Mouse (Mus musculus) lung, postnatal 0 days (tissue): Measurements from ENCODE around the gene D5Ertd579e. TPM values are rescaled to one million over a fixed set of nuclear protein-coding genes. Genes with fewer than 3 reads are reported as not detected.

Experiments used
- ATAC-seq: fragments of 200-750 bp; cut with Nextera tagmentation; 2 replicates; pipeline ENCODE4 v1.8.0; 2017; ENCODE audit warnings: moderate library complexity
- DNase-seq: peaks from one replicate; pipeline ENCODE4 v3.0.0-alpha.2; 2016; ENCODE audit warnings: low spot score
- H3K27ac ChIP-seq: fragments of 300-500 bp; sonication (generic); 2 replicates; pipeline ENCODE4 v1.5.1; 2014; ENCODE audit warnings: antibody characterized with exemption, mild to moderate bottlenecking, low read length, mixed read lengths
- H3K27me3 ChIP-seq: fragments of 300-500 bp; sonication (generic); replicated peaks from 2 replicates; pipeline ENCODE4 v1.6.1; 2014; ENCODE audit warnings: low read length, mixed read lengths; ENCODE audit not compliant: insufficient read depth
- H3K36me3 ChIP-seq: fragments of 300-500 bp; sonication (generic); 2 replicates; pipeline ENCODE4 v1.6.1; 2014; ENCODE audit warnings: low read length, mixed read lengths; ENCODE audit not compliant: insufficient read depth
- H3K4me1 ChIP-seq: fragments of 300-500 bp; sonication (generic); 2 replicates; pipeline ENCODE4 v1.6.1; 2014; ENCODE audit warnings: antibody characterized with exemption, low read depth, low read length, mixed read lengths; ENCODE audit not compliant: insufficient read depth
- H3K4me2 ChIP-seq: fragments of 300-500 bp; sonication (generic); replicated peaks from 2 replicates; pipeline ENCODE4 v1.6.1; 2014; ENCODE audit warnings: low read depth, mild to moderate bottlenecking, low read length, moderate library complexity, mixed read lengths
- H3K4me3 ChIP-seq: fragments of 300-500 bp; sonication (generic); 2 replicates; pipeline ENCODE4 v1.5.1; 2014; ENCODE audit warnings: low read depth, low read length
- H3K9ac ChIP-seq: fragments of 300-500 bp; sonication (generic); replicated peaks from 2 replicates; pipeline ENCODE4 v1.6.1; 2014; ENCODE audit warnings: low read depth, mild to moderate bottlenecking
- H3K9me3 ChIP-seq: fragments of 300-500 bp; sonication (generic); 2 replicates; pipeline ENCODE4 v1.6.1; 2016; ENCODE audit warnings: low read length, mixed read lengths
- CTCF ChIP-seq: IDR thresholded peaks from 2 replicates; pipeline ENCODE4 v1.5.1; 2016; ENCODE audit warnings: antibody characterized with exemption, mild to moderate bottlenecking
- EP300 ChIP-seq: IDR thresholded peaks from 2 replicates; pipeline ENCODE4 v1.6.1; 2016; ENCODE audit warnings: antibody characterized with exemption, mild to moderate bottlenecking, control low read depth
- WGBS: fragments of 180-500 bp; shearing (Covaris S2); extraction: QIAGEN DNeasy Blood & Tissue Kit; methylation state at CpG from one replicate; pipeline ENCODE4 v1.1.7; 2014; 5-methylcytosine and 5-hydroxymethylcytosine counted together
- polyA plus RNA-seq: library from polyadenylated mRNA; unstranded; fragments of >200 nt; fragmentation: Nextera tagmentation; extraction: Ambion mirVana; gene quantifications from 2 replicates; pipeline ENCODE4 v1.2.1, GENCODE M21; 2015

The D5Ertd579e gene
- polyA plus RNA-seq, 1 experiment from 2014 or later = 14.6 TPM

DNA sequence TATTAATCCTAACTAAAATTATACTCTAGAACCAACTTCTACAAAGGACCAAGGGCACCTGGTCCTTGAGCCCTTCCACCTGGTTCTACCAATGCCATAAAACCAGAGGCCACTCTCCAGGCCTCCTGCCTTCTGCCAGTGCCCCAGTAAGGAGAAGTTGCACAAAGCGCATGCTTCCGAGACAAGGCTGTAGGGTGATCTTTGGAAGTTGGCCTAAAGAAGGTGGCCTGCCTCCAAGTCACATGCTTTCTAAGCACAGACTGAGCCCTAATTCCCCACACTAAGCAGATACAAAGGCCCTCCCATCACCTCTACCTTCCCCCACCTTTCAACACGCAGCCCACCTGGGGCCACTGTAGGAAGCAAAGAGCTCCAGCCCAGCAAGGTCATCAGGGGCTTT is 120.6 kb downstream of the D5Ertd579e start:
- peaks cover 9% of the 10 kb centered on the region; the same call in 1 of the 2 replicates for H3K4me1 ChIP-seq
- peak; percentile 38 for DNase-seq
- TF ChIP-seq EP300 (no peak), CTCF (no peak)
- WGBS = 53% methylated on average over 3 of the region's 3 CpGs
- no peak overlapping the region for H3K9ac ChIP-seq
- no peak overlapping the region for H3K4me3 ChIP-seq
- no peaks in the 10 kb centered on the region for H3K9me3 ChIP-seq
- no peak overlapping the region for H3K4me2 ChIP-seq
- peak overlapping the region; percentile 7; the same call in 1 of the 2 replicates for H3K27ac ChIP-seq
- ATAC-seq = 0 out of 2 replicates have a peak, but pooled peaks have one; percentile 14
- H3K36me3 ChIP-seq = peaks cover 7% of the 10 kb centered on the region; the same call in 1 of the 2 replicates
- no peaks in the 10 kb centered on the region for H3K27me3 ChIP-seq

DNA sequence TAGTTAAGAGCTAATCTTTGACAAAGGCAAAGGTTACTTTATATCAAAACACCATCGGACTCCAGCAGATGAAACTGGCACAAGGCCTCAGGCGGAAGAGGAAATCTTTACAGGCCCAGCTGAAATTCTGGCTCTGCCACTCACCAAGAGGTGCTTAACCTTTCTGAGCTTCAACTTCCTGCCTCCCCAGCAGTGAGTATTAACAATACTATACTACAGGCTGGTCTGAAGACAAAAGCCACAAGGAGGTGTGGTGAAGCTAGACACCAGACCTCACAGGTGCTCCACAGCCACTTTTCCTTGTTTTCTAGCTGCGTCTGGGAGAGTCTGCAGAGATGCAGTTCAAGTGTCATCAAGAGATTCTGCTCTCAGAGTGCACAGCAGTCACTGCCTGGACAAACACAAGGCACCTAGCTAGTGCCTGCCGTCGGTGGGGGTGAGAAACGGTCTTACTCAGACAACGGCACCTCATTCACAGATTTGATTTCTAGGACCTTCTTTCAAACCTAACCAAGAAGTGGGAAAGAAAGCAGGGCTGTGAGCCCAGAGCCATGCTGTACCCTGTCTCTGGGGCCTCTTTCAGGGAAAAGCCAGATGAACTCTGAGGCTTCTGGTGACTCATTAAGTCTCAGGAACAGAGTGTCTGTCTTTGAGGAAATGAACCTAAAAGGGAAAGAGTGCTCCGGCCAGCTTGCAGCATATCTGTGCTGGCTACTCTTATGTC is 121.5 kb downstream of the D5Ertd579e start:
- Histone ChIP-seq H3K4me1 (peaks cover 9% of the 10 kb centered on the region; the same call in 1 of the 2 replicates), H3K4me3 (no peak overlapping the region), H3K27ac (peak overlapping the region; percentile 62), H3K9ac (no peak overlapping the region), H3K4me2 (no peak overlapping the region), H3K9me3 (no peaks in the 10 kb centered on the region), H3K36me3 (peaks cover 7% of the 10 kb centered on the region; the same call in 1 of the 2 replicates), H3K27me3 (no peaks in the 10 kb centered on the region)
- DNase-seq (peak; percentile 83), ATAC-seq (peak; percentile 86)
- WGBS = 23% methylated on average over 8 of the region's 8 CpGs
- TF ChIP-seq CTCF (no peak), EP300 (no peak; the same call in 1 of the 2 replicates)

DNA sequence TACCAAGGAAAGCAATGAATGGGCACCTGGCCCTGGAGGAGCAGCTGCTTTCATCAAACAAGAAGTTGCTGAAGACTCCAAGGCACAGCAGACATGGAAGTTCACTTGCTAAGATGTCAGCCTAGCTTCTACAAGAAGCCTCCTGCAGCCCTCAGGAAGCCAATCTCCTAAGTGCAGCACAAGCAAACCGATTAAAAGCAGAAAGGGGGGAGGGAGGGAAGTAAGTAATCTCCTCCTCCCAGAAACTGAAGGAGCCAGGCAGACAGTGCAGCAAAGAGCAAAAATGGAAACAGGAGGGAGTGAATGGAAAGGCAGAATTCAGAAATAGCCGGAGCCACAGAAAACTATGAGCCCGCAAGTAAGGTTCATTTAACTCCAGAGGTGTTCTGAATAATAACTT is 122.5 kb downstream of the D5Ertd579e start:
- Histone ChIP-seq H3K4me2 (no peak overlapping the region), H3K9ac (no peak overlapping the region), H3K9me3 (no peaks in the 10 kb centered on the region), H3K36me3 (peaks cover 7% of the 10 kb centered on the region; the same call in 1 of the 2 replicates), H3K27me3 (no peaks in the 10 kb centered on the region), H3K4me3 (no peak overlapping the region), H3K4me1 (peaks cover 9% of the 10 kb centered on the region; the same call in 1 of the 2 replicates), H3K27ac (no peak overlapping the region)
- 57% methylated on average over 3 of the region's 3 CpGs for WGBS
- no peak for ATAC-seq
- no peak for DNase-seq
- no peak for TF ChIP-seq EP300
- no peak for TF ChIP-seq CTCF

DNA sequence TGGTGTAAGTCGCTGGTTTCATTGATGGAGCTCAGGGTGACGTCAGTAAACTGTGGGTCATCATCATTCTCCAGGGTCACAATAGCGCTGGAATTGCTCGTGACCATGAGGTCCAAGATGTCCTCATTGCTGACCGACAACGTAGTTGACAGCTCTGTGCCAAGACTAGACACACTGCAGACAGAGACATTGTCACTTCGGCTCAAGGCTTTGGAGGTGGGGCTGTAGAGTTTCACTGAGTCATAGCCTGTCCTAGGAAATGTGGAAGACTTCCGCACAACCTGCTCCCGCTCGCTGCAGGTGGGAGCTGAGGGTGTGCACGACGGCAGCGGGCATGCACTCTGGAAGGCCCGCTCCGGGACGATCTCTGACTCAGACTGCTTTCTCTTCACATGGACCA is 124.5 kb downstream of the D5Ertd579e start:
- DNase-seq (no peak), ATAC-seq (no peak)
- Histone ChIP-seq H3K27ac (no peak overlapping the region), H3K4me1 (peaks cover 13% of the 10 kb centered on the region; the same call in 1 of the 2 replicates), H3K27me3 (no peaks in the 10 kb centered on the region), H3K9me3 (no peaks in the 10 kb centered on the region), H3K4me2 (no peak overlapping the region), H3K4me3 (no peak overlapping the region), H3K9ac (no peak overlapping the region), H3K36me3 (peaks cover 7% of the 10 kb centered on the region; the same call in 1 of the 2 replicates)
- TF ChIP-seq EP300 = no peak
- no peak for TF ChIP-seq CTCF
- 92% methylated on average over 16 of the region's 16 CpGs for WGBS

DNA sequence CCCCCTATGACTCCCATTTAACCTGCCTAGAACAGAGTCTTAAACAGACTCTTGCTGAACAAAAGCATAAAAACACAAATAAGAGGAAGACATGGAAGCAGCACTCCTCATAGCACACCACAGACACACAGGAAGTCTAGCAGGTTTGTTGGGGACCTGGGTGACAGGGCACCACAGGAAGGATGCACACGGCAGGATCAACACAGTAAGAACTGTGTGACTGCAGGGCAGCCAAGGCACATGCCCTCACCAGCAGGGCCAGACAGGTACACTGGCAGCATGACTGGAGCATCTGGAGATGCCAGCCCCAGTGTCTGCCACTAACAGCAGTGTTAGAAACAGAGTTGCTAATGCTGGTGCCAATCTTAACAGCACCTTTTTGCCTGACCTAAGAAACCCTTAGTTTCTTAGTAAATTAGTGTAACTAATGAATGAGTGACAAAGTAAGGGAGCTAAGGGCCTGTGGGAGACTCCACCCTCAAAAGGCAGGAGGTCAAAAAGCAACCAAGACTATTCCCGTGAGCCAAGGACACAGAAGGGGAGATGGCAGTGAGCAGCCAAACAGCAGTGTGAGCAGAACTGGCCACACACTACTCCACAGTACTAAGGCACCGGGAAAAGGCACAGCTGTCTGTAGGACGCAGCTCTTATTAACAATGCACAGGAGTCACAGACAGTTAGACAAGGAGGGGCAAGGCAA is 125.1 kb downstream of the D5Ertd579e start:
- ATAC-seq (no peak), DNase-seq (no peak)
- Histone ChIP-seq H3K36me3 (peaks cover 7% of the 10 kb centered on the region; the same call in 1 of the 2 replicates), H3K4me1 (peaks cover 13% of the 10 kb centered on the region; the same call in 1 of the 2 replicates), H3K27ac (no peak overlapping the region), H3K9me3 (no peaks in the 10 kb centered on the region), H3K9ac (no peak overlapping the region), H3K27me3 (no peaks in the 10 kb centered on the region), H3K4me2 (no peak overlapping the region), H3K4me3 (no peak overlapping the region)
- WGBS = 82% methylated on average over 4 of the region's 4 CpGs
- TF ChIP-seq CTCF = no peak
- TF ChIP-seq EP300 = no peak

DNA sequence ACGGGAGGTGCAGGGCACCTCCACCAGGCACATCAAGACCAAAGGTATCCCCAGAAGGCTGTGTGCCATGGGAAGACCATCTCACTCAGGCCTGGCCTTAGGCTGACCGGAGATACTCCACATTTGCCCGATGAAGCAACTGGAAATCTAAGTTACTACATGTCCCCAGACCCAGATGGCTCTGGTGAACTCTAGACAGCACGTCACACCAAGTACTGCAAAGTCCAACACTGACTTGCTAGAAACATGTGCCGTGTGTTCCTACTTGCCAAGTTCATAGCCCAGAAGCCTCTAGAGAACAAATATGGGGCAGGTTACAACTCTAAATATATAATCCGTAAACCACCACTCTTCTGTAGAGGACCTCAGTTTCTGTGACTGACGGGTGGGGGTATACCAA is 125.7 kb downstream of the D5Ertd579e start:
- WGBS = 87% methylated on average over 7 of the region's 7 CpGs
- Histone ChIP-seq H3K27me3 (no peaks in the 10 kb centered on the region), H3K36me3 (peaks cover 7% of the 10 kb centered on the region; the same call in 1 of the 2 replicates), H3K9ac (no peak overlapping the region), H3K27ac (no peak overlapping the region), H3K4me1 (peaks cover 10% of the 10 kb centered on the region; the same call in 1 of the 2 replicates), H3K9me3 (no peaks in the 10 kb centered on the region), H3K4me2 (no peak overlapping the region), H3K4me3 (no peak overlapping the region)
- TF ChIP-seq EP300 (no peak), CTCF (no peak)
- DNase-seq = no peak
- ATAC-seq = no peak
